Mouse (Mus musculus) embryonic facial prominence, embryonic 14.5 days (tissue): ENCODE measurements around the gene 4930519P11Rik. TPM values are rescaled to one million over a fixed set of nuclear protein-coding genes. Genes with fewer than 3 reads are reported as not detected.

ENCODE experiments used
- ATAC-seq: fragments of 200-750 bp; cut with Nextera tagmentation; 2 replicates; pipeline ENCODE4 v1.8.0; 2017; ENCODE audit warnings: low read depth, moderate number of reproducible peaks, moderate TSS enrichment
- DNase-seq: peaks from one replicate; pipeline ENCODE4 v3.0.0-alpha.2; 2015; ENCODE audit warnings: low spot score
- H3K27ac ChIP-seq: fragments of 300-500 bp; sonication (generic); replicated peaks from 2 replicates; pipeline ENCODE4 v1.5.1; 2014; ENCODE audit warnings: low read depth, mild to moderate bottlenecking, low read length, moderate library complexity
- H3K27me3 ChIP-seq: fragments of 300-500 bp; sonication (generic); replicated peaks from 2 replicates; pipeline ENCODE4 v1.6.1; 2014; ENCODE audit warnings: low read length; ENCODE audit not compliant: control insufficient read depth, insufficient read depth
- H3K36me3 ChIP-seq: fragments of 300-500 bp; sonication (generic); 2 replicates; pipeline ENCODE4 v1.6.1; 2014; ENCODE audit warnings: low read length, mixed read lengths; ENCODE audit not compliant: control insufficient read depth, insufficient read depth
- H3K4me1 ChIP-seq: fragments of 300-500 bp; sonication (generic); 2 replicates; pipeline ENCODE4 v1.6.1; 2014; ENCODE audit warnings: antibody characterized with exemption, low read length; ENCODE audit not compliant: control insufficient read depth, insufficient read depth
- H3K4me2 ChIP-seq: fragments of 300-500 bp; sonication (generic); 2 replicates; pipeline ENCODE4 v1.6.1; 2014; ENCODE audit warnings: low read depth, mild to moderate bottlenecking, low read length, moderate library complexity, mixed read lengths
- H3K4me3 ChIP-seq: fragments of 300-500 bp; sonication (generic); 2 replicates; pipeline ENCODE4 v1.5.1; 2014; ENCODE audit warnings: low read depth, mild to moderate bottlenecking, low read length
- H3K9ac ChIP-seq: fragments of 300-500 bp; sonication (generic); 2 replicates; pipeline ENCODE4 v1.6.1; 2014; ENCODE audit warnings: low read depth, mild to moderate bottlenecking, low read length, moderate library complexity, mixed read lengths
- H3K9me3 ChIP-seq: fragments of 300-500 bp; sonication (generic); 2 replicates; pipeline ENCODE4 v1.6.1; 2016; ENCODE audit warnings: low read length; ENCODE audit not compliant: control insufficient read depth
- WGBS: fragments of 180-500 bp; shearing (Covaris S2); extraction: QIAGEN DNeasy Blood & Tissue Kit; methylation state at CpG from one replicate; pipeline ENCODE4 v1.1.7; 2014; 5-methylcytosine and 5-hydroxymethylcytosine counted together
- polyA plus RNA-seq: library from polyadenylated mRNA; unstranded; fragments of >200 nt; fragmentation: Nextera tagmentation; extraction: Ambion mirVana; gene quantifications from 2 replicates; pipeline ENCODE4 v1.2.1, GENCODE M21; 2014

The 4930519P11Rik gene
- polyA plus RNA-seq, 1 experiment from 2014 or later = not detected

GRCm38 (mm10) chr2:154651363-154651762, 38.1 kb upstream of the 4930519P11Rik start, which contains the start of gene Chmp4b:
Gene Chmp4b, plus strand, starts transcription at chr2:154651705.
- Histone ChIP-seq H3K27me3 (no peaks in the 10 kb centered on the region), H3K4me2 (no peak within 1 kb of the TSS), H3K36me3 (no peaks in the 10 kb centered on the region), H3K4me3 (no peak within 1 kb of the TSS), H3K9ac (no peak within 1 kb of the TSS), H3K27ac (peak within 1 kb of the TSS; percentile 63), H3K9me3 (no peaks in the 10 kb centered on the region), H3K4me1 (no peaks in the 10 kb centered on the region)
- ATAC-seq (peak; percentile 68; the same call in 1 of the 2 replicates), DNase-seq (peak; percentile 80)
- WGBS = 41% methylated on average over 8 of the region's 8 CpGs

- Histone ChIP-seq H3K27me3 (no peaks in the 10 kb centered on the region), H3K9ac (no peak overlapping the region), H3K4me1 (no peaks in the 10 kb centered on the region), H3K36me3 (0 out of 2 replicates have a peak, but pooled peaks cover 6% of the 10 kb centered on the region), H3K4me3 (no peak overlapping the region), H3K27ac (0 out of 2 replicates have a peak overlapping the region, but pooled peaks have one; percentile 35), H3K4me2 (no peak overlapping the region), H3K9me3 (no peaks in the 10 kb centered on the region)
- WGBS = 83% methylated on average over 3 of the region's 3 CpGs
- ATAC-seq = no peak
- DNase-seq = no peak
These were observed 37.2 kb upstream of the 4930519P11Rik start for GRCm38 (mm10) chr2:154650404-154650803.

- no peak overlapping the region for H3K27ac ChIP-seq
- H3K4me1 ChIP-seq = no peaks in the 10 kb centered on the region
- H3K4me3 ChIP-seq = no peak overlapping the region
- WGBS = 23% methylated on average over 3 of the region's 3 CpGs
- no peak overlapping the region for H3K4me2 ChIP-seq
- H3K9me3 ChIP-seq = no peaks in the 10 kb centered on the region
- DNase-seq (no peak), ATAC-seq (no peak)
- no peak overlapping the region for H3K9ac ChIP-seq
- peaks cover 16% of the 10 kb centered on the region; the same call in 1 of the 2 replicates for H3K36me3 ChIP-seq
- H3K27me3 ChIP-seq = no peaks in the 10 kb centered on the region
These were observed 34.8 kb upstream of the 4930519P11Rik start for GRCm38 (mm10) chr2:154648086-154648485.

- WGBS = 79% methylated on average over 5 of the region's 5 CpGs
- Histone ChIP-seq H3K4me3 (no peak overlapping the region), H3K9me3 (no peaks in the 10 kb centered on the region), H3K27me3 (no peaks in the 10 kb centered on the region), H3K36me3 (peaks cover 23% of the 10 kb centered on the region; the same call in 1 of the 2 replicates), H3K4me2 (no peak overlapping the region), H3K27ac (no peak overlapping the region), H3K9ac (no peak overlapping the region), H3K4me1 (no peaks in the 10 kb centered on the region)
- ATAC-seq (no peak), DNase-seq (no peak)
These were observed 33.4 kb upstream of the 4930519P11Rik start for GRCm38 (mm10) chr2:154646634-154647033.

- no peak for ATAC-seq
- 84% methylated on average over 6 of the region's 6 CpGs for WGBS
- no peak overlapping the region for H3K27ac ChIP-seq
These were observed 29.6 kb upstream of the 4930519P11Rik start for GRCm38 (mm10) chr2:154642712-154643385.

GRCm38 (mm10) chr2:154642005-154642459, 28.8 kb upstream of the 4930519P11Rik start:
- 91% methylated on average over 9 of the region's 9 CpGs for WGBS
- no peaks in the 10 kb centered on the region for H3K27me3 ChIP-seq
- H3K9ac ChIP-seq = no peak overlapping the region
- no peak overlapping the region for H3K4me2 ChIP-seq
- no peak overlapping the region for H3K4me3 ChIP-seq
- ATAC-seq (no peak), DNase-seq (no peak)
- peaks cover 52% of the 10 kb centered on the region for H3K36me3 ChIP-seq
- no peak overlapping the region for H3K27ac ChIP-seq
- H3K4me1 ChIP-seq = no peaks in the 10 kb centered on the region
- peaks cover 5% of the 10 kb centered on the region; the same call in 1 of the 2 replicates for H3K9me3 ChIP-seq

More at GRCm38 (mm10) chr2:154642712-154643385, 29.6 kb upstream of the 4930519P11Rik start:
- Histone ChIP-seq H3K4me3 (no peak overlapping the region), H3K27me3 (no peaks in the 10 kb centered on the region), H3K4me1 (no peaks in the 10 kb centered on the region), H3K36me3 (peaks cover 44% of the 10 kb centered on the region), H3K9me3 (peaks cover 5% of the 10 kb centered on the region; the same call in 1 of the 2 replicates), H3K4me2 (no peak overlapping the region), H3K9ac (no peak overlapping the region)
- no peak for DNase-seq

- DNase-seq = no peak
- 61% methylated on average over 8 of the region's 8 CpGs for WGBS
- no peak overlapping the region for H3K27ac ChIP-seq
- H3K36me3 ChIP-seq = peaks cover 51% of the 10 kb centered on the region
- ATAC-seq = no peak
- H3K27me3 ChIP-seq = no peaks in the 10 kb centered on the region
- H3K9me3 ChIP-seq = peaks cover 5% of the 10 kb centered on the region; the same call in 1 of the 2 replicates
- H3K4me2 ChIP-seq = no peak overlapping the region
- no peak overlapping the region for H3K4me3 ChIP-seq
- no peaks in the 10 kb centered on the region for H3K4me1 ChIP-seq
- no peak overlapping the region for H3K9ac ChIP-seq
These were observed 27.9 kb upstream of the 4930519P11Rik start for GRCm38 (mm10) chr2:154641176-154641575.

GRCm38 (mm10) chr2:154639115-154639514, 25.9 kb upstream of the 4930519P11Rik start:
- H3K4me1 ChIP-seq = no peaks in the 10 kb centered on the region
- H3K4me3 ChIP-seq = no peak overlapping the region
- peaks cover 51% of the 10 kb centered on the region for H3K36me3 ChIP-seq

More at GRCm38 (mm10) chr2:154639115-154639514, 25.9 kb upstream of the 4930519P11Rik start:
- Histone ChIP-seq H3K4me2 (no peak overlapping the region), H3K27me3 (no peaks in the 10 kb centered on the region), H3K9ac (no peak overlapping the region), H3K27ac (no peak overlapping the region), H3K9me3 (peaks cover 5% of the 10 kb centered on the region; the same call in 1 of the 2 replicates)
- WGBS = 83% methylated on average over 4 of the region's 4 CpGs
- ATAC-seq (peak; percentile 38; the same call in 1 of the 2 replicates), DNase-seq (peak; percentile 36)
